Mouse (Mus musculus) neural tube, embryonic 15.5 days (tissue): ENCODE measurements at regions not wholly inside any gene's neighbourhood (a gene's known extent, or its start where the extent isn't known, plus 50 kb on each side); places are given as distances from the start of the nearest gene placed in this dataset.
"Not testable (repeated sequence)": the region's sequence is repeated elsewhere in the genome, so short reads cannot be mapped to it uniquely, and the experiment has no call there.

ENCODE experiments used
- ATAC-seq: fragments of 200-750 bp; cut with Nextera tagmentation; 2 replicates; pipeline ENCODE4 v1.8.0; 2017; ENCODE audit warnings: mild to moderate bottlenecking, moderate TSS enrichment, moderate library complexity; ENCODE audit not compliant: low FRiP score
- H3K27ac ChIP-seq: fragments of 300-500 bp; sonication (generic); replicated peaks from 2 replicates; pipeline ENCODE4 v1.5.1; 2015; ENCODE audit warnings: mild to moderate bottlenecking, inconsistent platforms
- H3K27me3 ChIP-seq: fragments of 300-500 bp; sonication (generic); replicated peaks from 2 replicates; pipeline ENCODE4 v1.6.1; 2015; ENCODE audit warnings: inconsistent platforms
- H3K36me3 ChIP-seq: fragments of 300-500 bp; sonication (generic); 2 replicates; pipeline ENCODE4 v1.6.1; 2015; ENCODE audit warnings: inconsistent platforms
- H3K4me1 ChIP-seq: fragments of 300-500 bp; sonication (generic); 2 replicates; pipeline ENCODE4 v1.6.1; 2015; ENCODE audit warnings: inconsistent platforms
- H3K4me2 ChIP-seq: fragments of 300-500 bp; sonication (generic); 2 replicates; pipeline ENCODE4 v1.6.1; 2015; ENCODE audit warnings: inconsistent platforms, mild to moderate bottlenecking, moderate library complexity
- H3K4me3 ChIP-seq: fragments of 300-500 bp; sonication (generic); replicated peaks from 2 replicates; pipeline ENCODE4 v1.5.1; 2015; ENCODE audit warnings: mild to moderate bottlenecking, inconsistent platforms
- H3K9ac ChIP-seq: fragments of 300-500 bp; sonication (generic); replicated peaks from 2 replicates; pipeline ENCODE4 v1.6.1; 2015; ENCODE audit warnings: mild to moderate bottlenecking, inconsistent platforms
- H3K9me3 ChIP-seq: fragments of 300-500 bp; sonication (generic); replicated peaks from 2 replicates; pipeline ENCODE4 v1.6.1; 2016; ENCODE audit warnings: inconsistent platforms
- WGBS: fragments of 180-500 bp; shearing (Covaris S2); methylation state at CpG from one replicate; pipeline ENCODE4 v1.1.7; 2015; ENCODE audit warnings: mixed read lengths; 5-methylcytosine and 5-hydroxymethylcytosine counted together

DNA sequence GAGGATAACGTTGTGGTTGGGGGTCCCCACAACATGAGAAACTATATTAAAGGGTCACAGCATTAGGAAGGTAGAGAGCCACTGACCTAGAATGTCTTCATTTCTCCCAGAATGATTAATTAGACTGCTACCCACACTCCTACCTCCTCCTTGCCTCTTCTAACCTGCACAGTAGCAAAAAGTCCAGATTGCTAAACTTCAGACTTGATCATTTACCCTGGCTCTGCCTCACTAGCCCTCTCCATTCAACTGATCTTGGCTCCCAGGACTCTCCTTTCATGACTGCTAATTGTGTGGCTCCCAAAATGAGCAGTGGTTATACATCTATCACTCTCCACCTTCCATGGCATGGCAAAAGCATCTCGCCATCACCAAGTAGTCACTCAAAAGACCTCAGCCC is 88.1 kb downstream of the Hs1bp3 start:
- H3K4me1 ChIP-seq, result no peaks in the 10 kb centered on the region
- WGBS, result 87% methylated on average over 2 of the region's 2 CpGs
- ATAC-seq, result no peak

DNA sequence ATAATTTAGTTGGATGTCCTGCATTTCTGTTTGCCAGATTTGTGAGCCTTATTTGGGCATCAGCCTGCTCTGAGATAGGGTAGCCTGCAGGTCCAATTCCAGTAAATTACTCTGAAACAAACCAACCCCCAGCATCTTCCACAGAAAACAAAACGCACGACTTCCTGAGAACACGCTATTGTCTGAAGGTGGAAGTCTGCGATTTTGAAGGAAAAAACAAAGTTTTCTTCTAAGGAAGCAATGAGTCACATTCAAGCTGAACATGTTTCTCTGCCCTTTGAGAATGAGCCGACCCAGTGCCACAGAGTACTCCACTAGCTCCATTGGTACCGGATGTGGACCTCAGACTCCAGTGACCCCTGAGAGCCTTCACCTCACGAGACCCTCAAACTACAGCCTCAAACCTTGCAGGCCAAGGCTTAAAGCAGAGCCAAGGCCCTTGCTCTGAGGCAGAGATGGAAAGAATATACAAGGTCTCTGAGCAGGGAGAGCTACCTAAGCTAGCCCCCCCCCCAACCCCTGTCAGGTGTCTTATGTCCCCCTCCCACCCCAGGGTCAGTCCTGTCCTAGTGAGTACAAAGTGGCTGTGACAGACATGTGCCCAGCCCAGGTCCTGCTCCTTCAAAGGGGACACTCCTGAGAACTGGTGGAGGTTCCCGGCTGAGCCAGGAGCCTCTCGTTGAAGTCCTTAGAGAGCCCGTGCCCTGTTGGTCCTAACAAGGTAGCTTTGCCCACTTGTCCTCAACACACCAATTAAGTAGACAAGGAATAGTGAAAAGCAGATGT is 87.3 kb downstream of the Hs1bp3 start:
- Histone ChIP-seq H3K36me3 (no peaks in the 10 kb centered on the region), H3K9me3 (no peaks in the 10 kb centered on the region), H3K4me1 (peaks cover under 1% of the 10 kb centered on the region; the same call in 1 of the 2 replicates), H3K27ac (no peak overlapping the region), H3K4me3 (no peak overlapping the region), H3K9ac (no peak overlapping the region), H3K27me3 (no peaks in the 10 kb centered on the region), H3K4me2 (no peak overlapping the region)
- 88% methylated on average over 10 of the region's 10 CpGs for WGBS
- ATAC-seq, result no peak

More for the DNA sequence above, 88.1 kb downstream of the Hs1bp3 start:
- no peak overlapping the region for H3K9ac ChIP-seq
- no peak overlapping the region for H3K4me3 ChIP-seq
- no peak overlapping the region for H3K27ac ChIP-seq
- no peak overlapping the region for H3K4me2 ChIP-seq
- no peaks in the 10 kb centered on the region for H3K27me3 ChIP-seq
- no peaks in the 10 kb centered on the region for H3K9me3 ChIP-seq
- no peaks in the 10 kb centered on the region for H3K36me3 ChIP-seq

DNA sequence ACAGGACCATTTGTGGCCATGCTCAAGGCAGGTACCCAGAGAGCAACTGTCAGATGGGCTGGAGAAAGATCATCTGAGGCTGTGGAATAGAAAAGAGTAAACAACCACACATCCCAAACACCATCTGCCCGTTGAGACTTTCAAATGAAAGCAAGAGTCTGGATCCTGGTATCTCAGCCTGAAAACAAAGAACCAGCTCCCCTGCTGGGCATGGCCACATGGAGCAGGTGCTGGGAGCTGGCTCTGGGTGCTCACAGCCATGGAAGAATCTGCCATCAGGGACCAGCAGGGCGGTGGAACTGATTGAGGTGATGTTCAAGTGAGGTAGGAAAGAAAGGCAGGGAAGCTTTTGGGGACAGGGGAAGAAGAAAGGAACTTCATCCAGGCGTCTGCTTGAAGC is 85.6 kb downstream of the Hs1bp3 start:
- no peak for ATAC-seq
- no peak overlapping the region for H3K27ac ChIP-seq
- no peak overlapping the region for H3K4me3 ChIP-seq
- no peak overlapping the region for H3K9ac ChIP-seq
- no peak overlapping the region for H3K4me2 ChIP-seq
- peaks cover 6% of the 10 kb centered on the region for H3K4me1 ChIP-seq
- WGBS, result 76% methylated on average over 3 of the region's 3 CpGs
- H3K36me3 ChIP-seq, result no peaks in the 10 kb centered on the region
- no peaks in the 10 kb centered on the region for H3K27me3 ChIP-seq
- no peaks in the 10 kb centered on the region for H3K9me3 ChIP-seq

DNA sequence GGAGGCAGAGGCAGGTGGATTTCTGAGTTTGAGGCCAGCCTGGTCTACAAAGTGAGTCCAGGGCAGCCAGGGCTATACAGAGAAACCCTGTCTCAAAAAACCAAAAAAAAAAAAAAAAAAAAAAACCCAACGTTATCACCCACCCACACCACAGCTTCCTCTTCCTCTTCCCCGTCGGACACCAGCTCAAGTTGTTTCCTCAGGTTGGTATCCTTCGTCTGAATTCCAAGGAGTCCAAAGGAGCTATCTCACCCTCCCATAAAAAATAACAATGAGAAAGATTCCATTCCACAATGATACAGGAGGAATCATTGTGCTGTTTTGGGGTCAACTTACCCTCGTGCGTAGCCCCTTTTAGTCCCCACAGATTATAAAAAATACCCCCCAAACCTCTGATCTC is 83.2 kb downstream of the Hs1bp3 start:
- not testable (repeated sequence) for H3K4me3 ChIP-seq, H3K27ac ChIP-seq, H3K4me2 ChIP-seq

DNA sequence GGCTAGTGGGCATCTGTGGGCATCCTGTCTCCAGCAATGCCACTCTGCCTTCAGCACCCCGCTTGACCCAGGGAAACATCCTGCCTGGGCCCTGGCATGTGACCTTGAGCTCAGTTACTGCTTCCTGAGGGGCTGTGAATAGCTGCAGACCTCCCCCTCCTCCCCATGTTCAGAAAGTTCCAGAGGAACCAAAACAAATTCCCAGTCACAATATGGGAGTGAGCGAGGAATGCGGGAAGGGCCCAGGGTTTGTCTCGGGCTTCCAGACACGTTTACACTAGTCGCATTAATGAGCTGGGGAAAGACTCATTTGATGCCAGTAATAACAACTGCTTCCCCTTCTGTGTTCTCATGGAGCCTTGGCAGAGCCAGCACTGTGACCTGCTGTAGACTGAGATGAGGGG is 81.7 kb downstream of the Hs1bp3 start:
- H3K4me1 ChIP-seq, result peaks cover 6% of the 10 kb centered on the region
- 65% methylated on average over 6 of the region's 6 CpGs for WGBS
- no peak overlapping the region for H3K4me2 ChIP-seq
- no peaks in the 10 kb centered on the region for H3K27me3 ChIP-seq
- no peaks in the 10 kb centered on the region for H3K36me3 ChIP-seq
- no peak overlapping the region for H3K27ac ChIP-seq
- H3K4me3 ChIP-seq, result no peak overlapping the region
- ATAC-seq, result no peak
- no peaks in the 10 kb centered on the region for H3K9me3 ChIP-seq
- H3K9ac ChIP-seq, result no peak overlapping the region

More for the DNA sequence above, 83.2 kb downstream of the Hs1bp3 start:
- H3K9me3 ChIP-seq, ATAC-seq, H3K9ac ChIP-seq, H3K4me1 ChIP-seq, H3K27me3 ChIP-seq, H3K36me3 ChIP-seq: not testable (repeated sequence)
- WGBS, result 77% methylated on average over 6 of the region's 6 CpGs

DNA sequence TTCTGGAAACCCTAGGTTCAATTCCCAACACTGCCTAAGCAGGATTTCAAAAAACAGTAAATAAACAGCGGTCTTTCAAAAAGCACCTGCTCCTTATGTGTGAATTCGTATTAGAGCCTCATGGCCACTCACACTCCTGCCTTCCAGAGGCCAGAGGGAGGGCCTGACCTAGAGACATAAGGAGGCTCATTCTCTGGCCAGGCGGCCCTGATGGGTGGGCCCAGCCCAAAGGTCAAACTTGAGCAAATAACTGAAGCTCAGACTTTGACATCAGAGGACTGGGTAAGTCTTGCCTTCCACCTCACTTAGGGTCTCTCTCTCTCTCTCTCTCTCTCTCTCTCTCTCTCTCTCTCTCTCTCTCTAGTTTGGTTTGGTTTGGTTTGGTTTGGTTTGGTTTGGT is 80.7 kb downstream of the Hs1bp3 start:
- ATAC-seq, result no peak
- WGBS, result 82% methylated on average over 3 of the region's 3 CpGs
- no peak overlapping the region for H3K4me3 ChIP-seq

More for the DNA sequence above, 80.7 kb downstream of the Hs1bp3 start:
- Histone ChIP-seq H3K36me3 (no peaks in the 10 kb centered on the region), H3K9ac (no peak overlapping the region), H3K4me1 (peaks cover 6% of the 10 kb centered on the region), H3K9me3 (no peaks in the 10 kb centered on the region), H3K27me3 (no peaks in the 10 kb centered on the region), H3K27ac (no peak overlapping the region), H3K4me2 (no peak overlapping the region)
